Mouse (Mus musculus): ENCODE measurements around the gene Gnat2.

DNA sequence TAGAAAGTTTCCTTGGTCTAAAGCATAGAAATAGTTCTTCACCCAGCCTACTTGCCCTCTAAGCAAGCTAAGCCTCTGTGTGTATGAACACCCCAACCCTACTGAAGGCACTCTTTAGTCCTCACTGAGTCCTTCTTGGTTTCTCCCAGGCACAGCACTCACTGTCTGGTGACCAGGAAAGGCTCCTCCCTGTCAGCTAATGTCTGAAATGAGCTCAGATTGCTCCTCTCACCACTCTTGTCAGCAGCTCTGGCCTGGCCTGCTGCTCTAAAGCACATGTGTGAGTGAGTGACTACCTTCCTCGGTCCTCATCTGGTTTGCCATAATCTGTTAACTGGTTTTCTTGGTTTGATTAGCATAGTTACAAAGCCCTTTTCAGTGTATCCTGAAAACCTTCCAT is 39.2 kb downstream of the Gnat2 start:
- TF ChIP-seq POLR2A (IDR thresholded peaks at IDR 0.05; ENCODE audit: insufficient read depth, low read depth, low read length): no peak
- no peak for TF ChIP-seq CTCF (IDR thresholded peaks at IDR 0.05)

Measured in heart, adult 2 months (tissue).